Mouse (Mus musculus): ENCODE data around the gene Llgl1. TPM values are rescaled to one million over a fixed set of nuclear protein-coding genes. Genes with fewer than 3 reads are reported as not detected.
A peak's percentile ranks its signal among the peaks of the same experiment; 100 is the strongest.

Llgl1 gene
- total RNA-seq (2021): 10 to 100 TPM; 13.6 to 13.7 TPM

DNA sequence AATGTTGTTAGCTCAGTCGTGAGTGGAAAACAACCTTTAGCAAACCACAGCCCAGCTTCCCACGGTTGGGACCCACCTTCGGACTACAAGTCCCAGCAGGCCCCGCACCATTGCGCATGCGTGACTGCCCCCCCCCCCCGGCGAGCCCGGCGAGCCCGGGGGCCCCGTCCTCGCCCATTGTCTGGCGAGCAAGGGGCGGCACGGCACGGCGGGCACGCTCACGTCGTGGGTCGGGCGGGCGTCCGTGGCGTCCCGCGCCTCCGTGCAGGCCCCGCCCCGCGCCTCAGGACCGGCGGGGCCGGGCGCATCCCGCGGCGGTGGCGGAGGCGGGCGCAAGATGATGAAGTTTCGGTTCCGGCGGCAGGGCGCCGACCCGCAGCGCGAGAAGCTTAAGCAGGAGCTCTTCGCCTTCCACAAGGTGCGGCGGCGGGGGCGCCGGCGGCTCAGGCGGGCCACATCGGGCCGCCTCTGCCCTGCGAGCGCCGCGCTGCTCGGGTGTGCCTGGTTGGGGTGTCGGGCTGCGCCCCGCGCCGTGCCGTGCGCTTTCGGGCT is at the start of gene Llgl1:
Gene Llgl1 (plus strand): TSS at position 200 of the 552 bp plus-strand sequence.
- intact Hi-C loops (cut with DNase I): loop anchor here (1.0 to 5.0 kb wide), 5 partner anchors 27 to 393 kb away; partner anchors contain the start of genes Smcr8, Tmem11 and Top3a
- DNase-seq: peak; percentile 81 to 84

DNA sequence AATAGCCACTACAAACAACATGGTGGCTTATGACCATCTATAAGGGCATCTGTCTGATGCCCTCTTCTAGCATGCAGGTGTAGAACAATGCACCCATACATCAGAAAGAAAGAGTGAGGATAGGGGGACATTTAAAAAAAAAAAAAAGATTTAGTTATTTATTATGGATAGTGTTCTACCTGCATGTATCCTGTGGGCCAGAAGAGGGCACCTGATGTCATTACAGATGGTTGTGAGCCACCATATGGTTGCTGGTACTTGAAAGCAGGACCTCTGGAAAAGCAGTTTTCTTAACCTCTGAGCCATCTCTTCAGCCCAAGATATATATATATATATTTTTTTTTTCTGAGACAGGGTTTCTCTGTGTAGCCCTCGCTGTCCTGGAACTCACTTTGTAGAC is 3.4 kb upstream of the Llgl1 start:
- no peak for DNase-seq
- intact Hi-C loops (cut with DNase I): loop anchor here (5.0 kb wide), 1 partner anchor 396 kb away; no protein-coding TSS in a partner anchor

DNA sequence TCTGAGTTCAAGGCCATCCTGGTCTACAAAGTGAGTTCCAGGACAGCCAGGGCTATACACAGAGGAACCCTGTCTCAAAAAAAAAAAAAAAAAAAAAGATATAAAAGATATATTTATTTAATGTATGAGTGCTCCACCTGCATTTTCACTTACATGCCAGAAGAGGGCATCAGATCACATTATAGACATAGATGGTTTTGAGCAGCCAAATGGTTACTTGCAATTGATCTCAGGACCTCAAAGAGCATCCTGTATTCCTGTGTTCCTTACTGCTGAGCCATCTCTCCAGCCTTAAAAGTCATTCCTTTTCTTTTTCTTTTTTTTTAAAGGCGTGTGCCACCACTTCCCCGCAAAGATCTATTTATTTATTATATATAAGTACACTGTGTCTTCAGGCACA is 2.0 kb upstream of the Llgl1 start:
- intact Hi-C loops (cut with DNase I): loop anchor here (5.0 kb wide), 1 partner anchor 395 kb away; no protein-coding TSS in a partner anchor
- DNase-seq: peak in 1 of 2 experiments; percentile 3

DNA sequence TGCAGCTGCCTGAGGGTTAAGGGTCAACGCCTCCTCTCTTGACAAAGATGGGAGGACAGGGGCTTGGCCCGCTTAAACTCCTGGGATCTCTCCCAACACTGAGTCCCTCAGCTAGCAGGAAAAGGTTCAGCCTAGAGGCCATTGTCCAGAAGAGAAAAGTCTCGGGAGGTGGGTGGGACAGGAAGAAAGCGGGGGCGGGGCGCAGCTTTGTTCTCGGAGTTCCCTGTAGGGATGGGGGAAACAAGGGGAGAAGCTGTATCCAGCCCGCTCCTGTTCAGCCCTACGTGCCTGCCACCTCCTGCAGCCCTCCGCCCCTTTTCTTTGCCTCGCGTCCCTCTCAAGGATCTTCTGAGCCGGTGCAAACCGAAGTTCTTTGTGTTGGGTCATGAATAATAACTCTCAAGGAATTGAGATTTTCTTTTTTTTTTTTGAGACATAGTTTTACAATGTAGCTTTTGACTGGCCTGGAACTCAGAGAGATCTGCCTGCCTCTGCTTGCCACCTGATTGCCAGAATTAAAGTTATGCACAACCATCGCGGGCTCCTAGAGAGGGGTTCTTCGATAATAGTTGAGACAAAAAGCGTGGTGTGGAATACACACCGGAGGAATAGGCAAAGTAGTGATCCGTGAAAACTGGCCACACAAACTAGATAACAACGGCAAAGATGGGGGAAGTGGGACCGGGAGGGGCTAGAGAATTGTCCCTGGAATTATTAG is 558 bp upstream of the Llgl1 start:
- intact Hi-C loops (cut with DNase I): loop anchor here (2.0 to 5.0 kb wide), 3 partner anchors 130 to 393 kb away; partner anchors contain the start of gene Tmem11
- DNase-seq: peak; percentile 80 to 81

DNA sequence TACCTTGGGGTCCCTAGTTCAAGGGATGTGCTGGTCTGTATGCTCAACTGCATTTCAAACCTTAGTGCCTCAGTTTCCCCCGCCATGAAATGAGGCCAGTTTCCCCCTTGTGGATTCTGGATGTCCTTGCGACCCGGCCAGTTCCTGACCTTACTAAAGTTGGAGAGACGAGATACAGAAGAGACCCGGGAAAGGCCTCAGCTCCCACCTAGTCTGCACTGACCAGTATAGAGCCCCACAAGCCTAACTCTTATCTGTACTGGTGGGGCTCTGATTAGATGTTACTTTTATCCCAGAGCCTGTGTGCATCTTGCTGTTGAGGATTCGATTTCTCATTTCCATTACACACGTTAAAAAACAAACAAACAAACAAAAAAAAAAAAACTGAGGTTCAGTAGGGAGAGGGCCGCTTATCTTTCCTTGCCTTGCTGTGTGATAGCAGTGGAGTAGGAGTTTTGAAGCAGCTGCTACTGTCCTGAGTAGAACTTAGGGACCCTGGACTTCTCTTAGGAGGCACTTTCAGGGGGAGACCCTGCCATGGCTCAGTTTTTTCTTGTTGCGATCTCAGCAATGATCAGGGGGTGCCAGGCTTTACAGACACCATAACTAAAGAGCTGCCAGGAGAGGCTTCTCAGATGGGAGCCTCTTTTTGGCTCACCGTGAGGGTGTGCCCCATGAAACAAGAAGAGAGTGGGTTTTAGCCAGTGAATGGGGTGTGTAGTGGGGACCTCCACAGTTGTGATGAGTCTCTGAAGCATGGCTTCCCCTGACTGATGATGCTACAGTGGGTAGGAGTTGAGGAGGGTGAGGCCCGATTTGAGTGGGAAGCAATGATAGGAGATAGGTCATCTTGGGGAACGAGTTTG is 1.0 kb downstream of the Llgl1 start:
- intact Hi-C loops (cut with DNase I): loop anchor here (1.0 to 2.0 kb wide), 2 partner anchors 26 to 76 kb away; partner anchors contain the start of genes Smcr8 and Top3a

DNA sequence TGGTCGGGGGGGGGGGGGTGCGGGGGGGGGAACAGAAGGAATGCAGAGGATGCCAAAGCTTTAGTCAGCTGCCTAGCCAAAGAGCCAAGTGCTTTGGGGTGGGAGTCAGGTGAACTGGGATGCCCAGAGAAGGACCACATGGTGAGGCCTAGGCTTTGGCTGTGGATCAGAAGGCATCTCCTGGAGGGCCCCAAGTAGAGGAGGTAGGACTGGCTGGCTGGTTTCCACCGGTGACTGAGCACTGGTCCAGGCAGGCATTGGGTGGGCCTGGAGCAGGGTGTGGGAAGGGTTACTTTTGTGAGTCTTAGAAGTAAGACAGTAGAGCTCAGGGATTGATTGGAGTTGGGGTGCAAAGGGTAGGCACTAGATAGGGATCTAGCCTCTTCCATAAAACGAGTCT is 2.1 kb downstream of the Llgl1 start:
- no peak for DNase-seq
- intact Hi-C loops (cut with DNase I): loop anchor here (2.0 kb wide), 1 partner anchor 75 kb away; the partner anchor contains the start of genes Smcr8 and Top3a

More for the DNA sequence above, 1.0 kb downstream of the Llgl1 start:
- DNase-seq: peak in 1 of 2 experiments; percentile 3

DNA sequence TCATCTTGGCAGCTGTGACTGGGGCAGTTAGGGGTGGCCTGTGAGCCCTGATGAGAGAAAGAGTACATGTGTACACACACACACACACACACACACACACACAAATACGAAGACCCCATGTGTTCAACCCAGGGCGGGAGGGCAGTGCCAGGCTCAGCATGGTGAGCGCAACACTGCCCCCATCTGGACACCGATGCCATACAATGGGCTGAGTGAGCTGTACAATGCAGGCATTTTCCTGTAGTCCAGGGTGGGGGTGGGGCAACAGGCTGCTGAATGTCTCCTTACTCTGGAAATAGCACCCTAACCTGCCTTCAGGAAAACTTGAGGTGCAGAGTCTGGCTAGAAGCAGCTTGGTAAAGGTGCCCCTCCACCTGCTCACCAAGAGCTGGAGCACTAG is 3.6 kb downstream of the Llgl1 start:
- peak; percentile 47 to 65 for DNase-seq
- intact Hi-C loops (cut with DNase I): no loop called here

DNA sequence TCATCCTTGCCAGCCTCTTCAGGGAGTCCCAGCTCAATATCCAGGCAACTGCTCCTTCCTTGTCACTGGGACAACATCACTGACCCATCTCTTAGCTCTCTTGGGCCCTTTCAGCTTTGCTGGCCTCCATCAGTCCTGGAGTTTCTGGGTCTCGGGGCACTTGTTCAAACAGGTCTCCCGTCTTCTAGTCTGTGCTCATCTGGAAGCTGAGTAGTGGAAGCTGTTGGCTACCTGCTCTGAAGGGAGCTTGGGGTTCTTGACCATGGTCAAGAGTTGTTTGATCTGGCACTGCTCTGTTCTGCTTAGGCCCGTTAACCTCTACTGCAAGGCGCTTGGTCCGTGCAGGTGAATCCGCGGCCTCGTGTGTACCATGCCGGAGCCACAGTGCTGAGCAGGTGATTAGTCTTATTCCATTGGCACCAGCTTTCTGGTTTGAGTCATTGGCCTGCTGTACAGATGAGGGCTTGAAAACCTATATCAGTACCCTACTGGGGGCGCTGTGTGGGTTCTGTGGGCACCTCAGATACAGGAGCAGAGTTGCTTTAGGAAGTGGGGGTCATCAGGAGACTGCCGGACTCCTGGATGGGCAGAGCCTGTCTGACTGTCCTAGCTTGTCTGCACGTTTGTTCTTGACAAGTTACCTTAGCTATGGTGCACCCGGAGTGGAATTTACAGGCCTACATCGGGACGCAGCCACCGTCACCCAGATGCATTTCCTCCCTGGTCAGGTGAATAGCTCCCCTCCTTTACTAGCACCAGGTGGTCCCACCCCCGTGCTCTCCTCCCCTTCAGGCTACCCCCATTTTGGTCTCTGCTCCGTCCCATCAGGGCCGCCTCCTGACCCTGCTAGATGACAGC is 4.7 kb downstream of the Llgl1 start:
- intact Hi-C loops (cut with DNase I): no loop called here

DNA sequence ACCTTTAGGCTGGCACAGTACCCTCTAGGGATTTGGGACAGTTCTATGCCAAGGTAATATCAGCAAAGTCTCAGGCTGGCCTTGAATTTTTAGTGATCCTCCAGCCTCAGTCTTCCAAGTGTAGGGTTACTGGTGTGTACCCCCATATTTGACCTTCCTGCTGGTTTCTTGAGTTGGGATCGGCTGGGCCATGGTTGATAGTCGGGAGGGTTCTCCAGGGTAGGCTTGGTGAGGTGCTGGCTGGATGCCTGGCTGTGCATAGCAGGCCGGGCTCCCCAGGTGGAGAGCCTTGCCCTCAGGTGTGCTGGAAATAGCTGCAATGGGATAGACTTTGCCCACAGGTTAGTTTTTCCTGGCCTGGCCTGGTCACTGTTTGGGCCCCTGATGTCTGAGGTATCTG is 5.7 kb downstream of the Llgl1 start:
- intact Hi-C loops (cut with DNase I): no loop called here
- no peak for DNase-seq

More for the DNA sequence above, 4.7 kb downstream of the Llgl1 start:
- DNase-seq: peak in 1 of 2 experiments; percentile 1

DNA sequence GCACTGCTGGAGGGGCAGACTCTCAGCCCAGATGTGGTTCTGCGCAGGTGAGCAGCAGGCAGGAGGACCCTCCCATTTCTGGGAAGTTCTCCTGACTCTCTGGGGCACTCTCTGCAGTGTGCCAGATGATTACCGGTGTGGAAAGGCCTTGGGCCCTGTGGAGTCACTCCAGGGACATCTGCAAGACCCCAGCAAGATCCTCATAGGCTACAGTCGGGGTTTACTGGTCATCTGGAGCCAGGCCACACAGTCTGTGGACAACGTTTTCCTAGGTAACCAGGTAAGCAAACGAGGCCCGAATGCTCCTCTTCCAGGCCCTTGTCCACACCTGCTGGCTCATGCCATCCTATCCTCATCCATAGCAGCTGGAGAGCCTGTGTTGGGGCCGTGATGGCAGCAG is 6.6 kb downstream of the Llgl1 start:
- intact Hi-C loops (cut with DNase I): no loop called here
- DNase-seq: no peak

DNA sequence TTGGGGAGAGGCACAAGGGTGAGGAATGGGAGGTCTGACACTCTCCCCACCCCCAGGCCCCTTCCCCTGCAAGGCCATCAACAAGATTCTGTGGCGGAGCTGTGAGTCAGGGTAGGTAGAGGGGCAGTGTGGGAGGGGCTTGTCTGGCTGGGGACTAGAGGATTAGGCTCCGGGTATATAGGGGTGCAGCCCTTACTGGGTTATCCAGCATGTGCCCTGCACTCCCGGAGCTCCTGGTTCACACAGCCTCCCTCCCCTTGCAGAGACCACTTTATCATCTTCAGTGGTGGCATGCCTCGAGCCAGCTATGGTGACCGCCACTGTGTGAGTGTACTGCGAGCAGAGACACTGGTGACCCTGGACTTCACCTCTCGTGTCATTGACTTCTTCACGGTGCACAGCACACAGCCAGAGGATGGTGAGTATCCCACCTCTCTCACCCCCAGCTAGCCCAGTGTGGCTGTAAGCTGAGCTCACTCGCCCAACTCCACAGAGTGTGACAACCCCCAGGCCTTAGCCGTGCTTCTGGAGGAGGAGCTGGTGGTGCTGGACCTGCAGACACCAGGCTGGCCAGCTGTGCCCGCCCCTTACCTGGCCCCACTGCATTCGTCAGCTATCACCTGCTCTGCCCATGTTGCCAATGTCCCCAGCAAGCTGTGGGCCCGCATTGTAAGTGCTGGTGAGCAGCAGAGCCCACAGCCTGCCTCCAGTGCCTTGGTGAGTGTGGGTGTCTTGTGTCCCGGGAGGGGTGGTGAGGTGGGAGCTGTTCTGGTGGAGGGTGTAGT is 7.4 kb downstream of the Llgl1 start:
- DNase-seq: peak in 1 of 2 experiments; percentile 3
- intact Hi-C loops (cut with DNase I): no loop called here

DNA sequence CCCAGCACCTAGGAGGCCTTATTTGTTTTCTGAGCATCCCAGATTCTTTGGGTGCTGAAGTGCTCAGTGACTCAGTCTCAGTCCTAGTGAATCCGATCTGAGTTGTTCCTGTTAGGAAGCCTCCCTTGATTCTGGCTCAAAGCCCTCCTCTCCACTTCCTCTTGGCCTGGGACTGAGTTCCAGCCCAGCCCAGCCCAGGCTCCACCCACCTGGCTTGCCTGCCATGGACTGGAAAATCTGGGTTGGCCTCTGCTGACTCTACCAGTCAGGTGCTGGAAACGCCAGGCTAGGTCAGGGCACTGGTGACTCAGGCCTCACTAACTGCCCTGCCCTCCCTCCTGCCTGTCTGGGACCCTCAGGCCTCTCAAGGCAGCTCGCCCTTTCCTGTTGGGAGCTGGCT is 8.1 kb downstream of the Llgl1 start:
- peak; percentile 88 for DNase-seq
- intact Hi-C loops (cut with DNase I): loop anchor here (2.0 kb wide), 1 partner anchor 19 kb away; the partner anchor contains the start of gene Flii

DNA sequence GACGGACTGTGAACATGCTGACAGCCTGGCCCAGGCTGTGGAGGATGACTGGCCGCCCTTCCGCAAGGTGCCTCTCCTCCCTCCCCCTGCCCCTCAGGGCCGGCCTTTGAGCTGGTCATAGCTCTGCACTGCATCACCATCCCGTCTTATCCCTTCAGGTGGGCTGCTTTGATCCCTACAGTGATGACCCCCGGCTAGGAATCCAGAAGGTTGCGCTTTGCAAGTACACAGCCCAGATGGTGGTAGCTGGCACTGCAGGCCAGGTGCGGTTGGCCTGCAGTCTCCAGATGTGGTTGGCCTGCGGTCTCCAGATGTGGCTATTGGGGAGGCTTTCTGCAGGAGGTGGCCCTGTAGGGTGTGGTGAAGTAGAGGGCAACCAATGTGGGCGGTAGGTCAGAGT is 9.1 kb downstream of the Llgl1 start:
- intact Hi-C loops (cut with DNase I): loop anchor here (2.0 kb wide), 1 partner anchor 18 kb away; the partner anchor contains the start of gene Flii
- no peak for DNase-seq

DNA sequence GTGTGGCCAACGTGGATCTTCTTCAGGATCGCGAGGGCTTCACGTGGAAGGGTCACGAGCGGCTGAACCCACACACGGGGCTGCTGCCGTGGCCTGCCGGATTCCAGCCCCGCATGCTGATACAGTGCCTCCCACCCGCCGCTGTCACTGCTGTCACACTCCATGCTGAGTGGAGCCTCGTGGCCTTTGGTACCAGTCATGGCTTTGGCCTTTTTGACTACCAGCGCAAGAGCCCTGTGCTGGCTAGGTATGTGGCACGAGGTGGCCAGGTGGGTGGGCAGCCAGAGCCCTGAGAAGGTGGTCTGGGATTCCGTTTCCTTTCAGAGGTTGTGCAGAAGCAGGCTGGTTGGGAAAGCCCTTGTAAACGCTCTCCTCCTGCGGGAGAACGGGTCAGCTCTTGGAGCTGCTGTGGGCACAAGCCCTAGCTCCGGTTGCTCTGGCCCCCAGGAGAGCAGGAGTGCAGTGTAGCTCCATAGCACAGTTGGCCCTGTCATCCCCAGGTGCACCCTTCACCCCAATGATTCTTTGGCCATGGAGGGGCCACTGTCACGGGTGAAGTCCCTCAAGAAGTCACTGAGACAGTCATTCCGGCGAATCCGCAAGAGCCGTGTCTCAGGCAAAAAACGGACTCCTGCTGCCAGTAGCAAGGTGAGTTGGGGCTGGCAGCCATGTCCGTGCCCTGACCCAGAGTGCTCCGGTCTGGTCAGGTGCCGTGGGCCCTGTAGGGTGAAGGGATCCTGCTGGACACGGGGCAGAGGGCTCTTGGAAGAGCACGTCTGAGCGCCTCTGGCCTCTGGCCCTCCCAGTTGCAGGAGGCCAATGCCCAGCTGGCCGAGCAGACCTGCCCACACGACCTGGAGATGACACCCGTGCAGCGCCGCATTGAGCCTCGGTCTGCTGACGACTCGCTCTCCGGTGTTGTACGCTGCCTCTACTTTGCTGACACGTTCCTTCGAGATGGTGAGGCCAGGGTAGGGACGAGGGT is 10.2 kb downstream of the Llgl1 start:
- intact Hi-C loops (cut with DNase I): loop anchor here (2.0 kb wide), 1 partner anchor 17 kb away; the partner anchor contains the start of gene Flii
- DNase-seq: peak in 1 of 2 experiments; percentile 0

DNA sequence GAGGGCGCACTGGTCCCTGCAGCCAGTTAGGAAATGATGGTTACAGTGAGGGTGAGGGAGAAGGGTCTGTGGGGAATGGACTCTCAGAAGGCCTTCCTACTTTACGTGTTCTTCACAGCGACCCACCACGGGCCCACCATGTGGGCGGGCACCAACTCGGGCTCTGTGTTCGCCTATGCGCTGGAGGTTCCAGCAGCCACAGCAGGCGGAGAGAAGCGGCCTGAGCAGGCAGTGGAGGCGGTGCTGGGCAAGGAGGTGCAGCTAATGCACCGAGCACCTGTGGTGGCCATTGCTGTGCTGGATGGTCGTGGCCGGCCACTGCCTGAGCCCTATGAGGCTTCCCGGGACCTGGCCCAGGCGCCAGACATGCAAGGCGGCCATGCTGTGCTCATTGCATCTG is 11.7 kb downstream of the Llgl1 start:
- no peak for DNase-seq
- intact Hi-C loops (cut with DNase I): no loop called here

DNA sequence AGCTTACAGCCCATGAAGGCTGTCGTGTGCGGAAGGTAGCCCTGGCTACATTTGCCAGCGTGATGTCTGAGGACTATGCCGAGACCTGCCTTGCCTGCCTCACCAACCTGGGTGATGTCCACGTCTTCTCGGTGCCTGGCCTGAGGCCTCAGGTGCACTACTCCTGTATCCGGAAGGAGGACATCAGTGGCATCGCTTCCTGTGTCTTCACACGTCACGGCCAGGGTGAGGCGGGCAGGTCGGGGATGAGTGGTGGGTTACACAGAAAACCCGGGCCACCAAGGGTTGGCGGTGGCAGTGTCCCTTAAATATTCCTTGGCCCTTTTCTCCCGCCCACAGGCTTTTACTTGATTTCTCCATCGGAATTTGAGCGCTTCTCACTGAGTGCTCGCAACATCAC is 12.5 kb downstream of the Llgl1 start:
- no peak for DNase-seq
- intact Hi-C loops (cut with DNase I): no loop called here

DNA sequence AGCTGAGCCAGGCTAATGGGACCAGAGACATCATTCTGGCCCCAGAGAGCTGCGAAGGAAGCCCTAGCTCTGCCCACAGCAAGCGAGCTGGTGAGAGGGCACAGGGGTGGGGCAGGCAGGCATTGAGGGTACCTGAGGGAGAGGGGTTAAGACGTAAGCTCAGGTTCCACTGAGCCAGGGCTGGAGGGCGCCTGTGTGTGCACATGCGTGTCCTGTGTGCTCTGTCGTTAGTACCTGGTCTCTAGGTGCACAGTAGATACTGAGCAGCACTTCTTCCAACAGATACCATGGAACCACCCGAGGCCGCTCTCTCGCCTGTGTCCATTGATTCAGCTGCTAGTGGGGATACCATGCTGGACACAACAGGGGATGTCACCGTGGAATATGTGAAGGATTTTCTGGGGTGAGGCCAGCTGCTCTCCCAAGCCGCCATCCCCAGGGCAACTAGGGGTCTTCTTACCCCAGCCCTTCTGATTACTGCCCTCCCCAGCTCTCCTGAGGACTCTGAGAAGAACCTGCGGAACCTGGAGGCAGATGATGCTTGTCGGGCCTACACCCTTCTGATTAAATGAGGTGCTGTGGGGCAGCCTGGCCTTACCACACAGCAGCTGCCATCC is 13.2 kb downstream of the Llgl1 start:
- intact Hi-C loops (cut with DNase I): no loop called here
- no peak for DNase-seq

Measured in heart, postnatal 36 days (tissue).